Mouse (Mus musculus) T-helper 17 cell (primary cell): Measurements from ENCODE around the gene Ptk6.
"Not testable (repeated sequence)": the region's sequence is repeated elsewhere in the genome, so short reads cannot be mapped to it uniquely, and the experiment has no call there.

ENCODE experiments used
- in situ Hi-C, 2 experiments: fragments of 300-600 bp; cut with MboI, MseI; formaldehyde crosslinking; loops; 1 replicate in 1 of 2; 2 replicates in 1 of 2; pipeline ENCODE4 v1.15.1; 2025; ENCODE audit warnings: high pct_unique_total_duplicates in 2 of 2

Gene Ptk6

DNA sequence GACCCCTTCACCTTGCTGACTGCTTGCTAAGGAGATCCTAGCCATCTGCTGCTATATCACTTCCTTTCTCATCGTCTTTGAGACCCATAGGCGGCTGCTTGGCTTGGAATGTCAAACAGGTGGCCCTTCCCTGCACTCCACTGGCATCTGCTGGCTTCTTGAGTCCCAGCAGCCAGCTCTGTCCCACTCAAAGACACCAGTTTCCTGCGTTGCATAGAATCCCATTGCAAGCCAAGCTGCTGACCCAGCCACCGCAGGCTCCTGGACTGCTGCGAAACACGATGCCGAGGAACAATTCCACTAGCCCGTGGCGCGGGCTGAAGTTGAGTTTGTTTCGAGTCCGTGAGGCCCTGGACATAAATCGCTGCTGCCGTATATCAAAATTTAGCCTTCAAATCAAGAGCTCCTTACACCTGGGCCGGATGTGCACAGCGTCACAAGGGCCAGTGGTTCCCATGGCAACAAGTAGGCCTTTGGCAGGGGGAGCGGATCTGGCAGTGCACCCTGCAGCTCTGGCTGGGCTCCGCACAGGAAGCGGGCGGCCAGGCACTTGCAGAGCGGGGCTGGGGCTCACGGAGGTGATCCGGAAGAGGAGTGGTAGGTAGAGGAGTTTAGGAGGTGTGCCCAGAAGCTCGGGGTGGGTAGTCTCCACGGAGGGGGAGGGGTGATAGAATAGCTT is 17.1 kb upstream of the Ptk6 start, which contains the start of gene Fndc11:
Gene Fndc11, plus strand, starts transcription at position 476 of the 679 bp plus-strand sequence.
- in situ Hi-C loops, result no loop called here

DNA sequence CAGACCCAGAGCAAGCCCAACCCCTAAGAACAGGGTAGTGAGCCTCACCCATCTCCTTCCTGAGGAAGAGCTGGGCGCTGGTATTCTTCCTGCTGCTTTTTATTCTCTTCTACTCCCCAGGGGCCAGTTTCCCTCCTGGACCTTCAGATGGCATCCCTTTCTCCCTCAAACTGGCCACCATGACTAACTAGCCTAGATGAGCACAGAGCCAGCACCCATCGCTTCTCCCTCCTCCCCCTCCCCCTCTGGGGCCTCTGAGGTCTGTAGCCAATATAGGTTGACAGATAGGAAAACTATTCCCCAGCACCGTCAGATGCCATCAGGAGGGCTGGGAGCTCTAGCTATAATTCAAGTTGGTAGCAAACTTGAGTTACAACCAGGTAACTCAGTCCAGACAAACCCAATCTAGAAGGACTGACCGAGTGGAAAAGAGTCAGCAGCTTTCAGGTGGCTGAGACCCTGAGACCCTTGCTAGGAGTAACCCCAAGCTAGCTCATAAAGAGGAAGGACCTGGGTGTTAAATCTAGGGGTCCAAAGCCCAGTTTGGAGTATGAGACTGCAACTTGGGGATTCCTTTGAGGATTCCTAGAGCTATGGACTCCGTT is 16.4 kb upstream of the Ptk6 start:
- in situ Hi-C loops, result no loop called here

DNA sequence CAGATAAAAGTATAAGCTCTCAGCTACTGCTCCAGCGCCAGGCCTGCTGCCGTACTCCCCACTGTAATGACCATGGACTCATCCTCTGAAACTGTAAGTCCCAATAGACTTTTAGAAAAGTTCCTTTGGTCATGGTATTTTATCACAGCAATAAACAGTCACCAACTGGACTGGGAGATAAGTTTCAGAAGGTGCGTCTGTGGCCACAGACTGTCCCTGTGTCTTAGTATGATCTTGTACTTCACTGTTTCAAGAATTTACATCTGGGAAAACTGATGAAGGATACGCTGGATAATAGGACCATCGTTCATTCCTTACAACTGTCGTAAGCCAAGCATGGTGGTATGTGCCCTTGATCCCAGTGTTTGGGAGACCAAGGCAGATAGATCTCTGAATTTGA is 13.4 kb upstream of the Ptk6 start:
- in situ Hi-C loops, result no loop called here

DNA sequence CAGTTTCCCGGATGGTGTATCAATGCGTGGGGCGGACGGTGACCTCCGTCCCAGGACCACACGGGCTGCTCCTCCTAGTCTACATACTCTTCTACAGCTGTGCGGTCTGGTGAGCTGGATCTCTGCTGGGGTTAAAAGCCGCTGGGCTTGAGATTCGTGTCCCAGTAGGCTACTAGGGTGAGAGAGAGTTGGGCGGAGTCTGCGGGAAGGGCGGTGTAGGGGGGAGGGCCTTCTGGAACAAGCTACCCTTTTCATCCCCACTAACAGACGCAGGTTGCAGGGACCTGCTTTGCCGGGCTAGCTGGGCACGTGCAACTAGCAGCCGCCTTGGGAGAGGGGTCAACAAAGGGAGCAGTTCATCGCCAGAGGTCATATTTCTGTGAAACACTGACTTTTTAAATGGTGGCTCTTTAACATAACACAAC is 10.4 kb upstream of the Ptk6 start, which contains the start of gene Srms:
Gene Srms, minus strand, starts transcription at position 165 of the 425 bp plus-strand sequence.
- in situ Hi-C loops, result no loop called here

DNA sequence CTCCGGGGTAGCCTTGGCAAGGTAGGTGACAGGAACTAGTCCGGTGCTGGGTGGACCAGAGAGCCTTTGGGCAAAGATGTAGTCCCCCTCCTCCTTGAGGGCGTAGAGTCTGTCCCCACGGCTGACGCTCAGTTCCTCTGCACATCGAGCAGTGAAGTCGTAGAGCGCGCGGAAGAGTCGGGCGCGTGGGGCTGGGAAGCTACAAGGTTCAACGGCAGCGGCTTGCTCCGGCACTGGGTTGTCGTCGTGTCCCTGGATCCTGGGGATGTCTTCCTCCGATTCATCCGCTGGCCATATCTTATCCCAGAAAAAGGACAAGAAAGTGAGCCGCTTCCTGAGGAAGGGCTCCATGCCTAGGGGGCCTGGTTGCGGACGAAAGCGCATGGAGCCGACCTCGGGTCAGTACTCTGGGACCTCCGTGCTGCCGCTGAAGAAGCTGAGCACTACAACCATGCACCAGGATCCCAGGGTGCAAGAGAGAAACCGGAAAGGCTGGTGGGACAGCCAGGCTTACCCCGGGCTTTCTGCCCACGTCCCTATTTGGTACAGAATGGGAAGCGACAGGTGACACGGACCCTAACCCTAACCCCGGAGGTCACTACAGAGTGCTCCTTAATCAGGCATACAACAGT is 9.9 kb upstream of the Ptk6 start:
- in situ Hi-C loops, result no loop called here

DNA sequence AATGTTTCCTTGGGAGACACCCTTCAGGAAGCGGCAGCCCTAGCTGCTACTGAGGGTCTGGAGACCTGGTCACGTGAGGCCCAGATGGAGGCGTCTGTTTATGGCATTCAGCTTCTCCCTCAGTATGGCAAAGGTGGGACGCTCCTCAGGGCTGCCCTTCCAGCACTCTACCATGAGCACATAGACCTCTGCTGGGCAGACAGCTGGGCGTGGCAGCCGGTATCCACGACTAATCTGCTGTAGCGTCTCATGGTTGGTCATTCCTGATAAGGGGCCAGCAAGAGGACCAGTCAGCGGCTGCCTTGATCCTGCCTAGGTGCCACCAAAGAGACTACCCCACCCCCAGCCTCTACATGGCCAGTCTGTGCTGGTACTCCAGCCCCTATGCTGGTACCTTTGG is 3.5 kb upstream of the Ptk6 start:
- in situ Hi-C loops, result no loop called here

DNA sequence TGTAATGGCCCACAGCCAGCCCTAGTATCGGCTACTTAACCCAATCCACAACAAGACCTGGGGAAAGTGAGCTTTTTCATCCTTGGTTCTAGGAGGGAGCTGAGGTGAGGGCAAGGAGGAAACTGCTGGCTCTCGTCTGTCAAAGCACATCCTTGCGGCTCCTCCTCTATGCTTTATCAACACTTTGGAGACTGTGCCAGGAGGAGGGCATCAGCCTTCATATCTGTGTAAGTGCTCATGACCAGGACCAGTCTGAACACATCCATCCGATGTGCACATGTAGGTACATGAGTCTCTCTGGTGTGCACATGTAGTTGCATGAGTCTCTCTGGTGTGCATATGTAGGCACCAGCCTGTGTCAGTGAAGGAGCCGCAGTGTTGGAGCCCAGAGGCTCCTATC is 3.1 kb upstream of the Ptk6 start:
- in situ Hi-C loops, result no loop called here

DNA sequence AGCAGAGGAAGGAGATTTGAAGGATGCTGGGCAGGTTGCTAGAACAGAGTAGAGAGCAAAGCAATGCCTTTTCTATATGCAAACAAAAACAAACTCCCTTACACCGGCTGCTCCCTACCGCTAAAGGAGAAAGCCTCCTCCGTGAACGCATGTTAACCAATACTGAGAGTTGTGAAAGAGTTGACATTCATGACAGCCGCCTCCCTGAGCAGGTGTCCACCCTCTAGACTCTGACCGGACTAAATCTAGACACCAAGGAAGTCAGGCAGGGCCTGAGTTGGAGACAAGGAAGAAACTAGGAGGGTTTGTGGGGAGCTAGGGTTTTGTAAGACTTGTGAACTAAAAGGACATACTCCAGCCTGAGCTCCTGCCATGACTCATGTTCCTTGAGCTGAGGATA is 297 bp upstream of the Ptk6 start:
- in situ Hi-C loops, result no loop called here

DNA sequence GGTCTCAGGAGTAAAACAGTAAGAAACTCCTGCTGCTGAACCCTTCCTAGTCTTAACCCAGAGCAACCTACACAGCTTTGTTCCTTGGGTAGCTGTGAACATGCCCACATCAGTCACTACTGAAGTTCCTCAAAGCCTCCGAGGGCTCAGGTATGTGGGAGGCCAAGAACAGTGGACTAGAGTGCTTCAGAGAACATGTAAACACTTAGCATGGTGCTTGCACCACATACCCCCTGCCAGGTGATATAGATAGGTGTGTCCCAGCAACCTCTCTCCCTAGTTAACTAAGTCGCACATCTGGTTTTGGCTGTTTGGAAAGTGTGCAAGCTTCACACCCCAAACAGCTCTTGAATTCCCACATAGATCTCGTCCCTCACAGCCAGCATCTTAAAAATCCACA is 983 bp downstream of the Ptk6 start:
- in situ Hi-C loops, result no loop called here

DNA sequence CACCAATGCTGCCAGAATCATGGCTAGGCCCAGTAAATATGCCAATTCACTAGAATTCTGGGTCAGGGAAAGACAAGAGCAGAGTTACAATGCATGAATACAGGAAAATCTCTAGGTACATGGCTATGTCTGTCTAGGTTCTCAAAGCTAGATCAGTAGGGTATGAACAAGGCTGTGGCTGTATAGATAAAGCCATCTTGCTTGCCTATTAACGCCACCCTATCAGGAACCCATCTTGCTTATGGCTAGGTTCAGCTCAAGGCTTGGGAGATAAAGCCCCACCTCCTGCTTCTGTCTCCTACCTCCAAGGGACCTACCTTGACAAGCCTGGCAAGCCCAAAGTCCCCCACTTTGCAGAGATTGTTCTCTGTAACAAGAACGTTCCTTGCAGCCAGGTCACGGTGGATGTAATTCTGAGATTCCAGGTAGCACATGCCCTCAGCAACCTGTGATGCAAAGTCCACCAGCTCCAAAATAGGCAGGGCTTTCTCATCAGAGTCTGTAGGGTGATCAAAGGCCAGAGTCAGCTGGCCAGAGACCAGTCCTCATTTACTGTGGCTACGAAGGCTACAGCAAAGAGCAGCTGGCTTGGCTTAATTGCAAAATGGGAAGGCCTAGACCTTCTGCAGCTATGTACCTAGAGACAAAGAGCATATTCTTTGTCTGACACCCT is 5.8 kb downstream of the Ptk6 start:
- in situ Hi-C loops, result no loop called here

DNA sequence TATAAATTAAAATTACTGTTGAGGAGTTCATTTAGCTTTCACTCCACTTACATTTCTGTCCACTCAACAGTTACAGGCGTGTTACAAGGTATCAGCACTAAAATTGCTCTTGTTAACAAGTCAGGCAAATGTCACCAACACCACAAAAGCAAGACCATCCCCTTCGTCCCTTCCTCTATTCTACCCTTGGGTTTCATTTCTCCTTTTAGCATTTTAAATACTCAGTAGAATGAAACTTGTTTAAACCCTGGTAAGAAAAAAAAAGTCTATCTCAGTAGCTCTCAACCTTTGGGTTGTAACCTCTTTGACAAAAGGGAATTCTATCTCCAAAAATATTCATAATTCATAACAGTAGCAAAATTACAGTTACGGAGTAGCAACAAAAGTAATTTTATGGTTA is 9.5 kb downstream of the Ptk6 start:
- in situ Hi-C loops, result no loop called here

DNA sequence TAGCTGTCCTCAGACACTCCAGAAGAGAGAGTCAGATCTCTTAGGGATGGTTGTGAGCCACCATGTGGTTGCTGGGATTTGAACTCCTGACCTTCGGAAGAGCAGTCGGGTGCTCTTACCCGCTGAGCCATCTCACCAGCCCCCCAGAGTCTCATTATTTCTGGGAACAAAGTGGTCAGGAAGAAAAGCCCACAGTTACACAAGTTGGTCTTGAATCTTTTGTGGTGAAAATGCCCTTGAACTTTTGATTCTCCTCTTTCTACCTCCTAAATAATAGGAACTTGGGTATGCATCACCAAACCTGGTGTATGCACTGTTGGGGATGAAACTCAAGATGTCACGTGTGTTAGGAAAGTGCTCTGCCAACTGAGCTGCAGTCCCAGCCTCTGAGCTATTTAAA is 10.7 kb downstream of the Ptk6 start:
- in situ Hi-C loops, result no loop called here

DNA sequence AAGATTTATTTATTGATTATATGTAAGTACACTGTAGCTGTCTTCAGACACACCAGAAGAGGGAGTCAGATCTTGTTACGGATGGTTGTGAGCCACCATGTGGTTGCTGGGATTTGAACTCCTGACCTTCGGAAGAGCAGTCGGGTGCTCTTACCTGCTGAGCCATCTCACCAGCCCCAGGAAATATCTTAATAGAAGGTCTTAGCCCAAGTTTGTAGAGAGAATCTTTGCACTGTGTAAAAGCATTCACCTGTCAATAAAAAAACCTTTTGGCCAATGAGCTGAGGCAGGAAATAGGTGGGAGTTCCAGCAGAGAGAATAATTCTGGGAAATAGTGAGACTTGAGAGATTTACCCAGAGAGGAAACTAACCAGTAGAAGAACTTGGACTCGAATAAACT is 11.2 kb downstream of the Ptk6 start:
- in situ Hi-C loops, result not testable (repeated sequence)

DNA sequence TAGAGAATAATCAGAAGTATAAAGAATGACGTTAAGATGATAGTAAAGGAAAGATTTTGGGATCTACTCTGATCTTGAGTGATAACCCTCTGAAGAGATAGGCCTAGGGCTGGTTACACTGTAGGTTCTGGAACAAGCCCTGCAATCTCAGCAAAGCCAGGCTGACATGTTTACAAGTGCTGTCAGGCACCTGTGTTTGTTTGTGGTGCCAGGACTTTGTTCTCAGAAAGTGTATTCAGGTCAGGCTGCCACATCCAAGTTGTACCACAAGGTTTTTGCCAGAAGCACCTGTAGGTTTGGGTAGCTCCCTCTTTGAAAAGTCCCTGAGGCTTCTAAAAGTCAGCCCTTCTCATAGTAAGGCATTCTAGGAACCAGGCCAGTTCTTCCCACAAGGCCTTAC is 13.3 kb downstream of the Ptk6 start:
- in situ Hi-C loops, result loop anchor here in 1 of 2 experiments (10.0 kb wide), 1 partner anchor 145 kb away; no protein-coding TSS in a partner anchor

DNA sequence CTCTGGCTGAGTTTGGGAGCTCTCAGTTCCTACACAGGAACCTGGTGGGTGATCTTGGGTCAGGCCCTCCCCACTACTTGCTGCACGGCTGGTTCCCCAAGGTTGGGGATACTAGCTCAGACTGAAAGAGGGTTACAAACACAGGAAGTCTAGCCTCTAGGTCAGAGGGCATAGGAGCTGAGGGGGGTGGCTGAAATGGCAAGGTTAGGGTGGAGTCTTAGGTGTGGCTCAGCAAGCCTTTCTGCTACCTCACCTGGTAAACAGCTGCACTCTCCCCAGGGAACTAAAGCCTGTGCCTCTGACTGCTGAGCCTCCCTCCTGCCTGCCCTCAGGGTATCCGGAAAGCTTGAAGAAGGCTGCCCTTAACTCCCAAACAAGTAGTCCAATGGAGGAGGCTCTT is 13.9 kb downstream of the Ptk6 start:
- in situ Hi-C loops, result loop anchor here in 1 of 2 experiments (10.0 kb wide), 1 partner anchor 146 kb away; no protein-coding TSS in a partner anchor

DNA sequence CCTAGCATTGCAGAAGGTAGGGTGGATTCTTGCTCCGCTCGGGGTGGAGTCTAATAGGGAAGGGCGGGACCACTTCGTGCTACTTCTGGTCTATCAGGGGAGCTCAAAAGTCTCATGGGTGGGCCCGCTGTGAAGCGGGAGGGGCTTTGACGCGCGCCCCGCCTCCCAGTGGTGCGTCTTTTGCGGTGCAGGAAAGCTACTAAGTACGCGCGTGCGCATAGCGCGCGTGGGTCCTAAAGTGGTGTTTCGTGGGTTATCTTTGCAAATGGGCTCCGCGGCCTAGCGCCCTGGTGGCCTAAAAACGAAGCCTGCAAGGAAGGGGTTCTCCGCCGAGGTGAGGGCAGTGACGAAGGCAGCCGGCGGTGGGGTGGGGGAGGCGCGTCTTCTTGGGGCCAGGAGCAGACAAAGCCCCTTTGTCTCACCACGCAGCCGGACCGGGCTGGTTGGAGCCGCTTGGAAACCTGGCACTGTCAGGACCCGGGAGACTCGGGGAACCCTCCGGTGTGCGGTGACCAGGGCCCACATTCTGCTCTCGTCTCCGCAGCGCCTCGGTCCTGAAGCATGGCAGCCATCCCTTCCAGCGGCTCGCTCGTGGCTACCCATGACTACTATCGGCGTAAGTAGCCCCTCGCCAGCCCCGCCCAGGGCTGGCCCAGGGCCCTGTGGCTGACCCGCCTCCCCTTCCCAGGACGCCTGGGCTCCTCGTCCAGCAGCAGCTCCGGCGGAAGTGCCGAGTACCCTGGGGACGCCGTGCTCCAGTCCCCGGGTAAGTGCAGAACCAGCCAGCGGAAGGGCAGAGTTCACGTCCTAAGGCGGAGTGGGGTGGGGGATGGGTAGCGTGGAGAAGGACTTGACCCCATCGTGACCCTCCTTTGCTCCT is 15.2 kb downstream of the Ptk6 start, which contains the start of gene Ppdpf:
Gene Ppdpf, plus strand, starts transcription at position 127 of the 880 bp plus-strand sequence.
- in situ Hi-C loops, result loop anchor here in 1 of 2 experiments (10.0 kb wide), 1 partner anchor 147 kb away; no protein-coding TSS in a partner anchor

DNA sequence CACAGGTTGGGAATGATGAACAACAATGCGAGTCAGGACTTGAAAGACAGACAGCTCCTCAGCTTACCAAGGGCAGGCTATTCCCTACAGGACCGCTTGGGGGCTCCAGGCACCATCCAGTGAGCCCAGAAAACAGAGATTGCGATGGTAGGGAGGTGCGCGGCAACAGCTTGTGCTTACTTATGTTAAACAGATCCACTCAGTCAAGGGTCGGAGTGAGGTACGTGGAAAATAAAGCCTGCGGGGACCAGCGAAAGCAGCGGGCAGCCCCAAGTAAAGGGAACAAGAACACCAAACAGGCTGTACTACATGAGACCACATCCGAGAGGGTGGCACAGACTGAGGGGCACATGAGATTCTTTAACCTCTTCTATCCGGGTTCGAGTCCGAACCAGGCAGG is 16.0 kb downstream of the Ptk6 start:
- in situ Hi-C loops, result loop anchor here in 1 of 2 experiments (10.0 kb wide), 1 partner anchor 148 kb away; no protein-coding TSS in a partner anchor

DNA sequence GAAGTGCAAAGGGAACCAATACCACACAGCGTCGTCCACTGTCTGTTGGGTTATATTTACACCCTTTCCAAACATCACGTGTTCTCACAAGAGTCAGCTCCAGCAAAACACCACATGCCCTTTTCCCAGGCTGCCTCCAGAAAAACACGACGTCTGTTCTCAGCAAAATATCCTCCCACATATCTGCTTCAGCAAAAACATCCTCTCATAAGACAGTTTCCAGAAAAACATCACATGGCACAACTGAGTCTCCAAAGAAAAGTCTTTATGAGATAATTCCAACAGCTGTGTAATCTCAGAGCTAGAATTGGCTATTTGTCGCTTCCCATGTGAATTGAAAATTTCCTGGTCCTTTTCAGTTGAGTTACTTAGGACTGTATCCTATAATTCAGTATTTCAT is 21.7 kb downstream of the Ptk6 start:
- in situ Hi-C loops, result loop anchor here in 1 of 2 experiments (10.0 kb wide), 1 partner anchor 154 kb away; no protein-coding TSS in a partner anchor

DNA sequence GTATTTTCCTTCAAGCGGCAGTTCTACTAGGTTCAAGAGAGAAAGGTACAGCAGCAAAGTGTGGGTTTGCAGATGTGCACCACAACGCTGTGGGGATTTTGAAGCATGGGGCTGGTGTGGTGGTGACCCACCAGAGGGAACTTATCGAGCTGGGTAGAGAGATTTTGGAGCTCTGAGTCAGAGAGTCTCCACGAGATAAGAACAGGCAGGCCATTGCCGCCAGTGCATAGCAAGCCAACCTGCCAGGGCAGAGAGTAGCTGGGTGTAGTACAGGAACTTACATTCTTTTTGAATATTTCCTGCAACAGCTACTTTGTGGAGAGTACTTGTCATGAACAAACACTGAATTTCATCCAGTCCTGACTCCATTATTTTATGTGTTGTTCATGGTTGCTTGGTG is 24.1 kb downstream of the Ptk6 start:
- in situ Hi-C loops, result no loop called here

DNA sequence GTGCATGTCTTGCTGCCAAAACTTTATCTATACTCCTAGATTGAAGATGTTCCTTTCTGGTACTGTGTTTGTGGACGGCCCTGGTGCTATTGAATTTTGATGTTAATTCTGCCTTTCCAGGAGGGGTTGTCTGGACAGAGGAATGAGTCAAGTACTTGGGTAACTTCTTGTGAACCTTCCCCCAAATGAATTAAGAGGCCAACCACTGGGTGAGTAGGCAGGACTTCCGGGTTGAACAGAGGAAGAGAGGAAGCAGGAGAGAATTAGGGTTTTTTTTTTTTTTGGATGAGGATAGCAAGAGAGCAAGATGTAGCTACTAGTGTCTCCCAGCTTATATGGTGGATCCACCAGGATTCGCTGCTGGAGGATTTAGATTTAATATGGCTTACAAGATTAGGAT is 24.6 kb downstream of the Ptk6 start:
- in situ Hi-C loops, result no loop called here

DNA sequence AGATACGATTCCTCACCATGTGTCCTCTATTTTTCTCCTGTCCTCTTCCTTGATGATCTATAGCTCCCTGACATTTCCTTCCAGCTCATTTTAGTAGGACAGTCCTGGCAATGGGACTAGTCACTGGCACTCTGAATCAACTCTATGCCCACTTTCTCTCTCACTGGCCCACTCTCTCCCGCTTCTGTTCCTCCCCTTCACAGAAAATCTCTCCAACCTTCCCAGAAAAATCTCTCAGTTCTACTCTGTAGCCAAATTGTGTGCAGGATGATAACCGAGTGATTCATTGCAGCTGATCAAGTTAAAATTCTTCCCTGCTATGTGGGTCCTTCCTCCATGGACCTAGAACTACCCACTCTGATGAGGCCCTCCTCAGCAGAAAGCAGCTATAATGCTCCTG is 27.9 kb downstream of the Ptk6 start:
- in situ Hi-C loops, result no loop called here
